Comparison of ENCODE assay signal across 15 mouse cellular contexts in the genomic region with DNA sequence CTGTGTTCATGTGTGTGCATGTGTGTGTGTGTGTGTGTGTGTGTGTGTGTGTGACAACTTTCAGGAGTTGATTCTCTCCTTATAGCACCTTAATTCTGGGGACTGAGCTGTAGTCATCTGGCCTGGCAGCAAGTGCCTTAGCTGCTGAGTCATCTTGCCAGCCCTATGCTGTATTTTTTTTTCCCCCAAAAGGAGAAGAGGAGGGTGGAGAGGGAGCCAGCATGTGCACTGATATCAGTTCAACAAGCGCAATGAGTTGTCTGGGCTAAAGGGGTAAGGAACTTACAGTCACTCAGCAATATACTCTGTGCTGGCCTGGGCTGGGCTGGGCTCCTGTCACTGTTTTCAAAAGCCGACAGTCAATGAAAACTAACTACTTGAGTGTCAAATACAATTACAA. TPM values are rescaled to one million over a fixed set of nuclear protein-coding genes. Genes with fewer than 3 reads are reported as not detected.
DNase-seq lines count a peak whose midpoint lies in the region; ATAC-seq lines count a peak whose summit lies in the region.
"Had no signal": no experiment of that assay in that cellular context is flagged by ENCODE, and none has a peak within 500 bp of the region (broad histone marks: within the 10 kb centered on the region; RNA-seq: fewer than 3 reads in every experiment).

No protein-coding gene starts in this region.

- H3K36me3 ChIP-seq in hindbrain, embryonic 10.5 days, result no peaks in the 10 kb centered on the region

- no peaks in the 10 kb centered on the region for H3K27me3 ChIP-seq in hindbrain, embryonic 10.5 days (ENCODE audit: insufficient read depth, poor library complexity, severe bottlenecking)

- peak; percentile 84 for ATAC-seq in erythroid progenitor cell, adult 5-6 weeks (replicated peaks; ENCODE audit: low FRiP score, poor library complexity, severe bottlenecking)
- peak; percentile 98 for ATAC-seq in megakaryocyte progenitor cell, adult 5-6 weeks (replicated peaks; ENCODE audit: poor library complexity)

- DNase-seq in adrenal gland, adult (ENCODE audit: inconsistent age in 2 of 2, low spot score in 1 of 2), result peak; percentile 25 to 34
- no peak for DNase-seq in adrenal gland, postnatal 14 days
- DNase-seq in right cerebral cortex, adult 2 months (ENCODE audit: low spot score in 2 of 2), result peak; percentile 17
- DNase-seq in right cerebral cortex, postnatal 36 days (ENCODE audit: low spot score in 2 of 2), result no peak
- no peak for DNase-seq in hindbrain, embryonic 10.5 days (ENCODE audit: low spot score)
- no peak for DNase-seq in thymus, postnatal 14 days
- DNase-seq: gastrocnemius, postnatal 10 days; heart, postnatal 10 days; kidney, adult 8-10 months had no signal

- 0 out of 2 replicates have a peak, but pooled peaks cover 6% of the 10 kb centered on the region for H3K4me1 ChIP-seq in hindbrain, embryonic 10.5 days (replicated peaks)

- no peaks in the 10 kb centered on the region for H3K9me3 ChIP-seq in hindbrain, embryonic 10.5 days

- H3K4me3 ChIP-seq in hindbrain, embryonic 10.5 days, result no peak overlapping the region
- H3K4me3 ChIP-seq: myocyte had no signal

- 91% methylated on average over 2 of the region's 2 CpGs for WGBS in hindbrain, embryonic 10.5 days

- H3K27ac ChIP-seq in hindbrain, embryonic 10.5 days, result no peak overlapping the region
- H3K27ac ChIP-seq: macrophage had no signal

RNA-seq across cellular contexts. Expression of a gene that starts 16.5 kb away (rescaled TPM):
- 122 and 133 TPM in 2 replicates for total RNA-seq in adrenal gland, postnatal 14 days (2021)
- total RNA-seq in erythroid progenitor cell, adult 5-6 weeks (2015; ENCODE audit: low replicate concordance), result 105 and 130 TPM in 2 replicates
- 31.5 and 32.0 TPM in 2 replicates for total RNA-seq in erythroid progenitor cell, adult 5-6 weeks (2017; ENCODE audit: low replicate concordance)
- total RNA-seq in megakaryocyte progenitor cell, adult 5-6 weeks (2015), result 652 and 687 TPM in 2 replicates
- 154 and 166 TPM in 2 replicates for total RNA-seq in megakaryocyte progenitor cell, adult 5-6 weeks (2017)
- polyA plus RNA-seq in hindbrain, embryonic 10.5 days (2016; fragmentation: Nextera tagmentation; extraction: Ambion mirVana), result 70.6 and 83.2 TPM in 2 replicates

RNA-seq across cellular contexts. Expression of a gene that starts 43.0 kb away (rescaled TPM):
- not detected in 2 replicates for total RNA-seq in adrenal gland, postnatal 14 days (2021)
- total RNA-seq in erythroid progenitor cell, adult 5-6 weeks (2015; ENCODE audit: low replicate concordance), result not detected in 2 replicates
- total RNA-seq in erythroid progenitor cell, adult 5-6 weeks (2017; ENCODE audit: low replicate concordance), result not detected in 2 replicates
- not detected in 2 replicates for total RNA-seq in megakaryocyte progenitor cell, adult 5-6 weeks (2015)
- total RNA-seq in megakaryocyte progenitor cell, adult 5-6 weeks (2017), result not detected in 2 replicates
- not detected in 2 replicates for polyA plus RNA-seq in hindbrain, embryonic 10.5 days (2016; fragmentation: Nextera tagmentation; extraction: Ambion mirVana)
- total RNA-seq: heart, postnatal 10 days; layer of hippocampus, postnatal 10 days had no signal
- polyA plus RNA-seq: limb, embryonic 11.5 days; macrophage; myocyte had no signal

RNA-seq across cellular contexts. Expression of a gene that starts 52.1 kb away (rescaled TPM):
- 17.2 and 21.9 TPM in 2 replicates for total RNA-seq in adrenal gland, postnatal 14 days (2021)
- total RNA-seq in erythroid progenitor cell, adult 5-6 weeks (2015; ENCODE audit: low replicate concordance), result 8.4 and 16.2 TPM in 2 replicates
- 7.3 and 13.6 TPM in 2 replicates for total RNA-seq in erythroid progenitor cell, adult 5-6 weeks (2017; ENCODE audit: low replicate concordance)
- total RNA-seq in megakaryocyte progenitor cell, adult 5-6 weeks (2015), result 6.6 and 8.6 TPM in 2 replicates
- total RNA-seq in megakaryocyte progenitor cell, adult 5-6 weeks (2017), result 5.3 and 8.0 TPM in 2 replicates
- 11.5 and 14.9 TPM in 2 replicates for polyA plus RNA-seq in hindbrain, embryonic 10.5 days (2016; fragmentation: Nextera tagmentation; extraction: Ambion mirVana)

Comparison
In these comparisons a context has a peak if more than half of its experiments do, and no peak if none do; other contexts are left out.
1. DNase-seq: peak in adrenal gland, adult (2 of 2) and right cerebral cortex, adult 2 months (2 of 2); none in adrenal gland, postnatal 14 days (single experiment), right cerebral cortex, postnatal 36 days (0 of 2), hindbrain, embryonic 10.5 days (single experiment) and thymus, postnatal 14 days (single experiment).